Mouse (Mus musculus): ENCODE measurements at regions not wholly inside any gene's neighbourhood (a gene's known extent, or its start where the extent isn't known, plus 50 kb on each side); places are given as distances from the start of the nearest gene placed in this dataset.

DNA sequence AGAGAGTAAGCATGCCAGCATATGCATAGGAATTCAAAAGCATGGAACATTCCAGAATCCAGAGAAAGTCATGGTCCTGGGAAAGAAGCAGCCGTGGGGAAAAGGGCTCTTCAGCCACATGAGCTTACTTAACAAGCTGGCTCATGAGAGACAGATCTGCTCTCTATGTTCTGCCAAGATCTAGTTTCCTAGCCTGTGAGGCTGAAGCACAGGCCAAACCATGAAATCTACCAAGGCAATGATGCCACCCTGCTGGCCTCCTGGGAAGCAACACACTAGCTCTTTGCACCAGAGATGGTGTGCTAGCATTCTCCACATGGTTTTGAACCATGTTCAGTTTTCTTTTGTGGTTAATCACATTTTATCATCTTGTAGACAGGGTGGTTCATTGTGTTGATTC lies 75.5 kb upstream of the N6amt1 start:
- no peak for TF ChIP-seq CTCF (IDR thresholded peaks at IDR 0.05; ENCODE audit: control insufficient read depth, insufficient read depth, insufficient replicate concordance, low read depth, low read length)
- no peak for TF ChIP-seq POLR2A (IDR thresholded peaks at IDR 0.05; ENCODE audit: control insufficient read depth, low read depth, low read length)
